Mouse (Mus musculus) CH12.LX (cell line): ENCODE data around the gene Ptov1. TPM values are rescaled to one million over a fixed set of nuclear protein-coding genes. Genes with fewer than 3 reads are reported as not detected.

Experiments used
- DNase-seq: peaks from one replicate; pipeline ENCODE4 v3.0.0-alpha.2; 2013; ENCODE audit errors: extremely low read depth
- H3K27ac ChIP-seq: 2 replicates; pipeline ENCODE4 v1.5.1; 2012; ENCODE audit warnings: low read depth, mild to moderate bottlenecking, control low read depth, moderate library complexity; ENCODE audit not compliant: insufficient read depth
- H3K27me3 ChIP-seq: replicated peaks from 2 replicates; pipeline ENCODE3; 2012; ENCODE audit warnings: inconsistent platforms
- H3K36me3 ChIP-seq, 2 experiments: replicated peaks in 1 of 2; 2 replicates each; pipeline versions ENCODE3 to v1.6.1; 2012; ENCODE audit warnings: inconsistent platforms in 1 of 2, low read length in 1 of 2, mild to moderate bottlenecking in 1 of 2, mixed read lengths in 1 of 2, moderate library complexity in 1 of 2; ENCODE audit not compliant: control insufficient read depth in 1 of 2, insufficient read depth in 1 of 2
- H3K4me1 ChIP-seq, 2 experiments: 2 replicates each; pipeline ENCODE4 v1.6.1; 2012; ENCODE audit warnings: inconsistent platforms in 1 of 2, moderate library complexity in 1 of 2; ENCODE audit not compliant: insufficient read depth in 2 of 2, control insufficient read depth in 1 of 2
- H3K4me2 ChIP-seq: 2 replicates; pipeline ENCODE4 v1.6.1; 2012; ENCODE audit warnings: low read depth, mild to moderate bottlenecking, control low read depth; ENCODE audit not compliant: poor library complexity, insufficient read depth, severe bottlenecking
- H3K4me3 ChIP-seq, 3 experiments: fragments of 150-350 bp in 1 of 3; sonication (generic) in 1 of 3; replicated peaks in 1 of 3; 2 replicates each; pipeline versions ENCODE3 to v1.5.1; 2011 to 2012; ENCODE audit warnings: low read depth in 2 of 3, low read length in 2 of 3, mild to moderate bottlenecking in 2 of 3, moderate library complexity in 2 of 3, control low read depth in 1 of 3, improper control_type of control experiment in 1 of 3, inconsistent platforms in 1 of 3, mixed read lengths in 1 of 3; ENCODE audit not compliant: poor library complexity in 1 of 3
- H3K79me2 ChIP-seq: replicated peaks from 2 replicates; pipeline ENCODE4 v1.6.1; 2012; ENCODE audit warnings: mild to moderate bottlenecking, moderate library complexity; ENCODE audit not compliant: control insufficient read depth, poor library complexity, insufficient read depth, severe bottlenecking; ENCODE audit errors: extremely low read depth
- H3K9ac ChIP-seq: 2 replicates; pipeline ENCODE4 v1.6.1; 2012; ENCODE audit warnings: low read depth, mild to moderate bottlenecking, control low read depth, moderate library complexity; ENCODE audit not compliant: insufficient read depth
- H3K9me3 ChIP-seq: replicated peaks from 2 replicates; pipeline ENCODE3; 2012; ENCODE audit warnings: low read length, inconsistent platforms, mixed read lengths
- BHLHE40 ChIP-seq: IDR thresholded peaks from 2 replicates; pipeline ENCODE4 v1.6.1; 2011; ENCODE audit warnings: mild to moderate bottlenecking, low read depth, low read length, improper control_type of control experiment
- CHD1 ChIP-seq: IDR thresholded peaks from 2 replicates; pipeline ENCODE4 v1.6.1; 2012; ENCODE audit warnings: low read depth, low read length, improper control_type of control experiment, inconsistent platforms
- CHD2 ChIP-seq: IDR thresholded peaks from 2 replicates; pipeline ENCODE4 v1.6.1; 2011; ENCODE audit warnings: low read length, improper control_type of control experiment
- ELF1 ChIP-seq: IDR thresholded peaks from 2 replicates; pipeline ENCODE4 v1.6.1; 2014; ENCODE audit warnings: low read depth, mild to moderate bottlenecking, inconsistent platforms, low read length, improper control_type of control experiment
- EP300 ChIP-seq: IDR thresholded peaks from 2 replicates; pipeline ENCODE4 v1.6.1; 2011; ENCODE audit warnings: low read length, improper control_type of control experiment
- ETS1 ChIP-seq: conservative IDR thresholded peaks from 2 replicates; pipeline ENCODE4 v1.6.1; 2012; ENCODE audit warnings: low read depth, mild to moderate bottlenecking, inconsistent platforms, low read length, improper control_type of control experiment, moderate library complexity
- GABPA ChIP-seq: IDR thresholded peaks from 2 replicates; pipeline ENCODE4 v1.6.1; 2012; ENCODE audit warnings: low read depth, low read length, improper control_type of control experiment, inconsistent platforms; ENCODE audit not compliant: insufficient replicate concordance
- HCFC1 ChIP-seq: IDR thresholded peaks from 2 replicates; pipeline ENCODE4 v1.6.1; 2012; ENCODE audit warnings: low read depth, mild to moderate bottlenecking, inconsistent platforms, low read length, improper control_type of control experiment
- IRF4 ChIP-seq: IDR thresholded peaks from 2 replicates; pipeline ENCODE4 v1.6.1; 2014; ENCODE audit warnings: low read depth, mild to moderate bottlenecking, inconsistent platforms, low read length, improper control_type of control experiment
- JUND ChIP-seq: conservative IDR thresholded peaks from 2 replicates; pipeline ENCODE4 v1.6.1; 2011; ENCODE audit warnings: low read depth, low read length, improper control_type of control experiment
- KAT2A ChIP-seq: IDR thresholded peaks from 2 replicates; pipeline ENCODE4 v1.6.1; 2012; ENCODE audit warnings: low read length, improper control_type of control experiment, inconsistent platforms; ENCODE audit not compliant: insufficient replicate concordance
- MAFK ChIP-seq: IDR thresholded peaks from 2 replicates; pipeline ENCODE4 v1.6.1; 2011; ENCODE audit warnings: low read length, improper control_type of control experiment; ENCODE audit not compliant: insufficient replicate concordance
- MAX ChIP-seq: IDR thresholded peaks from 2 replicates; pipeline ENCODE4 v1.6.1; 2011; ENCODE audit warnings: low read length, improper control_type of control experiment
- MAZ ChIP-seq: IDR thresholded peaks from 2 replicates; pipeline ENCODE4 v1.6.1; 2012; ENCODE audit warnings: low read depth, mild to moderate bottlenecking, inconsistent platforms, low read length, improper control_type of control experiment, moderate library complexity
- MEF2A ChIP-seq: IDR thresholded peaks from 2 replicates; pipeline ENCODE4 v1.6.1; 2014; ENCODE audit warnings: low read depth, mild to moderate bottlenecking, inconsistent platforms, low read length, improper control_type of control experiment, borderline replicate concordance
- MYC ChIP-seq: IDR thresholded peaks from 2 replicates; pipeline ENCODE4 v1.6.1; 2011; ENCODE audit warnings: low read depth, mild to moderate bottlenecking, improper control_type of control experiment, low read length
- NRF1 ChIP-seq: IDR thresholded peaks from 2 replicates; pipeline ENCODE4 v1.6.1; 2014; ENCODE audit warnings: low read depth, mild to moderate bottlenecking, inconsistent platforms, low read length, improper control_type of control experiment, moderate library complexity
- POLR2A ChIP-seq: IDR thresholded peaks from 2 replicates; pipeline ENCODE4 v1.6.1; 2011; ENCODE audit warnings: low read depth, mild to moderate bottlenecking, improper control_type of control experiment, low read length
- POLR2AphosphoS2 ChIP-seq: IDR thresholded peaks from 2 replicates; pipeline ENCODE4 v1.6.1; 2011; ENCODE audit warnings: low read depth, low read length, improper control_type of control experiment
- RAD21 ChIP-seq: IDR thresholded peaks from 2 replicates; pipeline ENCODE4 v1.6.1; 2011; ENCODE audit warnings: low read depth, mild to moderate bottlenecking, low read length, improper control_type of control experiment, moderate library complexity
- RCOR1 ChIP-seq: conservative IDR thresholded peaks from 2 replicates; pipeline ENCODE4 v1.6.1; 2012; ENCODE audit warnings: low read depth, mild to moderate bottlenecking, inconsistent platforms, low read length, improper control_type of control experiment
- SIN3A ChIP-seq: IDR thresholded peaks from 2 replicates; pipeline ENCODE4 v1.6.1; 2012; ENCODE audit warnings: low read length, improper control_type of control experiment, inconsistent platforms
- SMC3 ChIP-seq: IDR thresholded peaks from 2 replicates; pipeline ENCODE4 v1.6.1; 2011; ENCODE audit warnings: low read depth, low read length, improper control_type of control experiment
- TBP ChIP-seq: conservative IDR thresholded peaks from 2 replicates; pipeline ENCODE4 v1.6.1; 2011; ENCODE audit warnings: low read depth, low read length, improper control_type of control experiment
- TCF12 ChIP-seq: IDR thresholded peaks from 2 replicates; pipeline ENCODE4 v1.6.1; 2014; ENCODE audit warnings: low read depth, mild to moderate bottlenecking, inconsistent platforms, low read length, improper control_type of control experiment
- UBTF ChIP-seq: IDR thresholded peaks from 2 replicates; pipeline ENCODE4 v1.6.1; 2012; ENCODE audit warnings: low read depth, mild to moderate bottlenecking, inconsistent platforms, low read length, improper control_type of control experiment, moderate library complexity
- ZMIZ1 ChIP-seq: IDR thresholded peaks from 2 replicates; pipeline ENCODE4 v1.6.1; 2012; ENCODE audit warnings: low read depth, mild to moderate bottlenecking, inconsistent platforms, low read length, improper control_type of control experiment
- ZNF384 ChIP-seq: IDR thresholded peaks from 2 replicates; pipeline ENCODE4 v1.6.1; 2012; ENCODE audit warnings: low read depth, low read length, improper control_type of control experiment, inconsistent platforms
- dilution Hi-C: fragments of 300-500 bp; cut with MboI; formaldehyde crosslinking; loops from 2 replicates; pipeline ENCODE4 v1.14.3; 2020; ENCODE audit warnings: low sequenced_read_pairs; ENCODE audit not compliant: extremely low pct_unique_long_range_greater_than_20kb, extremely low pct_ligation_motif_present
- in situ Hi-C: fragments of 300-500 bp; cut with MboI; formaldehyde crosslinking; loops from 3 replicates; pipeline ENCODE4 v1.14.3; 2019; ENCODE audit warnings: low sequenced_read_pairs, low pct_ligation_motif_present, low pct_unique_long_range_greater_than_20kb, mixed read lengths
- polyA plus RNA-seq: library from polyadenylated mRNA; unstranded; fragments of >175 nt; gene quantifications from 2 replicates; pipeline ENCODE4 v1.2.1, GENCODE M21; 2012; ENCODE audit warnings: low read depth; ENCODE audit not compliant: insufficient read length
- total RNA-seq, 2 experiments: library from RNA; depleted of rRNA; stranded (reverse); fragments of 300-350 nt in 1 of 2; fragments of >200 nt in 1 of 2; gene quantifications; 2 replicates each; pipeline ENCODE4 v1.2.3; 2012 to 2014

Gene Ptov1
- total and polyA plus RNA-seq, 3 experiments = 5.7 to 21.0 (median 16.8) TPM

DNA sequence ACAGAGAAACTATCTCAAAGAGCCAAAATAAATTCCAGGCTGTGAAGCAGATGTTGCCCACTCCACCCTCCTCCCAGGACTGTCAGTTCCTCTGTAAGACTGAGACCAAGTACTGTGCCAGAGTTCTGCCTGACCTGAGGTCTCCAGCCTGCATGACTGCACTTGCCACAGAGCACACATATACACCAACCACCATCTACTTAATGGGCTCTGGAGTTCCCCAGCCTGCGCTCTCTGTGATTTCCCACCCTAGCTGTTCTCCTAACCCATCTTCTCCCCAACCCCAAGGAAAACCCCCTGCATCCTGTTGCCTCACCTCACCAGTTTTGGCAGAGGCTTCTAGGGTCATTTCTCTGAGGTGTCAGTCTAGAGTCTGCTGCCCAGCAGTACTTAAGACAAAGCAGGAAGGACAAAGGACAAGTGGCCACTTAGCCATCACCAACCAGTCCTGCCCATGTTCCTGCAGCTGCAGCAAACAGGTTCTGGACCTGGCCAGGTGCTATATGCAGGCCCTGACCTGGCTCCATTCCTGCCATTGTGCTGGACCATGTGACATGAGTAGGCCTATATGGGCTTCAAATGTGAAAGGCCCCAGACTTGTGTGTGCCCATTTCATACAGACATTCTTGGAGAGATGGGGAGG is 34.1 kb downstream of the Ptov1 start:
- H3K4me2 ChIP-seq = peak overlapping the region; percentile 81
- peaks cover 32 to 82% of the 10 kb centered on the region in 2 experiments for H3K4me1 ChIP-seq
- H3K9ac ChIP-seq = peak overlapping the region; percentile 55
- peaks cover 47 to 66% of the 10 kb centered on the region in 2 experiments for H3K36me3 ChIP-seq
- peaks cover 30% of the 10 kb centered on the region for H3K9me3 ChIP-seq
- peaks cover 33% of the 10 kb centered on the region for H3K79me2 ChIP-seq
- H3K27ac ChIP-seq = peak overlapping the region; percentile 100
- no peaks in the 10 kb centered on the region for H3K27me3 ChIP-seq
- in situ Hi-C loops (no loop called here), dilution Hi-C loops (no loop called here)
- peak; percentile 74 for DNase-seq
- peak overlapping the region in 1 of 3 experiments; percentile 47 for H3K4me3 ChIP-seq
- TF ChIP-seq UBTF (0 out of 2 replicates have a peak, but pooled peaks have one; percentile 56), RCOR1 (peak; percentile 88), NRF1 (peak; percentile 46; the same call in 1 of the 2 replicates), POLR2AphosphoS2 (no peak; the same call in 1 of the 2 replicates), GABPA (no peak), ETS1 (peak; percentile 84), JUND (no peak), MAX (peak; percentile 49), HCFC1 (peak; percentile 22; the same call in 1 of the 2 replicates), CHD2 (0 out of 2 replicates have a peak, but pooled peaks have one; percentile 55), ZNF384 (no peak), MEF2A (peak; percentile 90), KAT2A (0 out of 2 replicates have a peak, but pooled peaks have one; percentile 35), MYC (peak; percentile 54; the same call in 1 of the 2 replicates), BHLHE40 (peak; percentile 81), SMC3 (no peak; the same call in 1 of the 2 replicates), TCF12 (peak; percentile 91), MAZ (peak; percentile 58; the same call in 1 of the 2 replicates), POLR2A (no peak; the same call in 1 of the 2 replicates), SIN3A (peak; percentile 55; the same call in 1 of the 2 replicates), CHD1 (peak; percentile 99), TBP (0 out of 2 replicates have a peak, but pooled peaks have one; percentile 41), MAFK (peak; percentile 51; the same call in 1 of the 2 replicates), ELF1 (0 out of 2 replicates have a peak, but pooled peaks have one; percentile 18), RAD21 (no peak; the same call in 1 of the 2 replicates), ZMIZ1 (0 out of 2 replicates have a peak, but pooled peaks have one; percentile 37), EP300 (peak; percentile 78), IRF4 (peak; percentile 86)
